Mouse (Mus musculus): ENCODE results near the gene Lig3. TPM values are rescaled to one million over a fixed set of nuclear protein-coding genes. Genes with fewer than 3 reads are reported as not detected.

Gene Lig3
- polyA plus RNA-seq, 1 experiment from 2014 or later, result 52.9 TPM

DNA sequence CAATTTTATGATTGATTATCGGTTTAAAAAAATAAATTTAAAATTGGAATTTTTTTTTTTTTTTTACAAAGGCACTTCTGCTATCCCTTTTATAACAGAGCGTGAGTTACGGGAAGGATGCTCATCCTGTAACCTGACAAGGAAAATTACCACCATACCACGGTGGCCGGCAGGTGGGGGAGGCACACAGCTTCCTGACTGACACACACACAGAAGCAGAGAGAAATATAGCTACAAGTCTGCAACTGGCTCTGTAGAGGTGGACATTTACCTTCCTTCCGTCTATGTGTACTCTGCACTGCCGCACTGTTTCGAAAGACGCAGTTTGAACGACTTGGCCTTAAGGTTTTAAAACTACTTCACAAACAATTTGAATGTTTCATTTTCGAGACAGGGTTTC lies 71.2 kb downstream of the Lig3 start:
- no peak for DNase-seq (ENCODE audit: low spot score)
- 91% methylated on average over 11 of the region's 11 CpGs for WGBS
- no peak for ATAC-seq (ENCODE audit: insufficient read depth, low FRiP score, low TSS enrichment)

GRCm38 (mm10) chr11:82852540-82852939 lies 71.6 kb downstream of the Lig3 start:
- Histone ChIP-seq H3K9ac (ENCODE audit: low read length) (no peak overlapping the region), H3K27ac (ENCODE audit: low read depth, low read length) (no peak overlapping the region), H3K9me3 (ENCODE audit: control insufficient read depth, low read length) (no peaks in the 10 kb centered on the region), H3K27me3 (ENCODE audit: control insufficient read depth, insufficient read depth, low read length) (no peaks in the 10 kb centered on the region), H3K36me3 (ENCODE audit: control insufficient read depth, insufficient read depth, low read length) (no peaks in the 10 kb centered on the region), H3K4me3 (ENCODE audit: low read depth, low read length) (no peak overlapping the region), H3K4me1 (ENCODE audit: control insufficient read depth, insufficient read depth, low read length) (no peaks in the 10 kb centered on the region), H3K4me2 (ENCODE audit: low read depth) (no peak overlapping the region)
- 89% methylated on average over 10 of the region's 10 CpGs for WGBS
- ATAC-seq (ENCODE audit: insufficient read depth, low FRiP score, low TSS enrichment), result no peak
- DNase-seq (ENCODE audit: low spot score), result no peak

More for the DNA sequence above, 71.2 kb downstream of the Lig3 start:
- Histone ChIP-seq H3K9ac (ENCODE audit: low read length) (no peak overlapping the region), H3K27me3 (ENCODE audit: control insufficient read depth, insufficient read depth, low read length) (no peaks in the 10 kb centered on the region), H3K27ac (ENCODE audit: low read depth, low read length) (no peak overlapping the region), H3K4me3 (ENCODE audit: low read depth, low read length) (no peak overlapping the region), H3K36me3 (ENCODE audit: control insufficient read depth, insufficient read depth, low read length) (no peaks in the 10 kb centered on the region), H3K9me3 (ENCODE audit: control insufficient read depth, low read length) (no peaks in the 10 kb centered on the region), H3K4me1 (ENCODE audit: control insufficient read depth, insufficient read depth, low read length) (no peaks in the 10 kb centered on the region), H3K4me2 (ENCODE audit: low read depth) (no peak overlapping the region)

GRCm38 (mm10) chr11:82852958-82853357 lies 72.0 kb downstream of the Lig3 start:
- Histone ChIP-seq H3K4me1 (ENCODE audit: control insufficient read depth, insufficient read depth, low read length) (no peaks in the 10 kb centered on the region), H3K27me3 (ENCODE audit: control insufficient read depth, insufficient read depth, low read length) (no peaks in the 10 kb centered on the region), H3K36me3 (ENCODE audit: control insufficient read depth, insufficient read depth, low read length) (no peaks in the 10 kb centered on the region), H3K4me2 (ENCODE audit: low read depth) (no peak overlapping the region), H3K9ac (ENCODE audit: low read length) (no peak overlapping the region), H3K4me3 (ENCODE audit: low read depth, low read length) (no peak overlapping the region), H3K9me3 (ENCODE audit: control insufficient read depth, low read length) (no peaks in the 10 kb centered on the region), H3K27ac (ENCODE audit: low read depth, low read length) (no peak overlapping the region)
- ATAC-seq (ENCODE audit: insufficient read depth, low FRiP score, low TSS enrichment) (no peak), DNase-seq (ENCODE audit: low spot score) (no peak)
- WGBS, result 91% methylated on average over 7 of the region's 7 CpGs

Other genes with a start within 250 kb of the Lig3 start
- gene Cct6b, start 16.8 kb upstream of the Lig3 start, polyA plus RNA-seq (2014; fragmentation: Nextera tagmentation; extraction: Ambion mirVana), result 0.29 and 0.39 TPM in 2 replicates
- gene Zfp830, start 16.8 kb upstream of the Lig3 start, polyA plus RNA-seq (2014; fragmentation: Nextera tagmentation; extraction: Ambion mirVana), result 34.7 and 38.2 TPM in 2 replicates
- gene Rffl, start 90.1 kb downstream of the Lig3 start, polyA plus RNA-seq (2014; fragmentation: Nextera tagmentation; extraction: Ambion mirVana), result 10.2 and 11.9 TPM in 2 replicates
- gene Rad51d, start 109.5 kb downstream of the Lig3 start, polyA plus RNA-seq (2014; fragmentation: Nextera tagmentation; extraction: Ambion mirVana), result 14.8 and 17.9 TPM in 2 replicates
- 0.13 and 0.39 TPM in 2 replicates for gene Fndc8, start 111.0 kb downstream of the Lig3 start, polyA plus RNA-seq (2014; fragmentation: Nextera tagmentation; extraction: Ambion mirVana)
- gene Nle1, start 127.3 kb downstream of the Lig3 start, polyA plus RNA-seq (2014; fragmentation: Nextera tagmentation; extraction: Ambion mirVana), result 28.8 and 29.9 TPM in 2 replicates
- 7.5 and 8.3 TPM in 2 replicates for gene Unc45b, start 129.4 kb downstream of the Lig3 start, polyA plus RNA-seq (2014; fragmentation: Nextera tagmentation; extraction: Ambion mirVana)
- 0.74 and 0.86 TPM in 2 replicates for gene Slfn5, start 170.2 kb downstream of the Lig3 start, polyA plus RNA-seq (2014; fragmentation: Nextera tagmentation; extraction: Ambion mirVana)
- 7.2 and 9.8 TPM in 2 replicates for gene Slfn9, start 210.7 kb downstream of the Lig3 start, polyA plus RNA-seq (2014; fragmentation: Nextera tagmentation; extraction: Ambion mirVana)
- 0.14 and 0.19 TPM in 2 replicates for gene Slfn8, start 239.7 kb downstream of the Lig3 start, polyA plus RNA-seq (2014; fragmentation: Nextera tagmentation; extraction: Ambion mirVana)